15 mouse cellular contexts compared by ENCODE assay signal in genomic region chr9:106436566-106436965, GRCm38 (mm10). TPM values are rescaled to one million over a fixed set of nuclear protein-coding genes. Genes with fewer than 3 reads are reported as not detected.
DNase-seq lines count a peak whose midpoint lies in the region; ATAC-seq and TF ChIP-seq lines count a peak whose summit lies in the region.
"Had no signal": no experiment of that assay in that cellular context is flagged by ENCODE, and none has a peak within 500 bp of the region (broad histone marks: within the 10 kb centered on the region; RNA-seq: fewer than 3 reads in every experiment).

No protein-coding gene starts in this region.

- no peak overlapping the region for H3K4me3 ChIP-seq in forebrain, embryonic 11.5 days (ENCODE audit: low read depth, low read length)
- H3K4me3 ChIP-seq in forebrain, embryonic 12.5 days (replicated peaks) = no peak overlapping the region
- no peak overlapping the region for H3K4me3 ChIP-seq in liver, embryonic 11.5 days (ENCODE audit: low read depth, low read length)
- peak overlapping the region; percentile 80; the same call in 1 of the 2 replicates for H3K4me3 ChIP-seq in E14TG2a.4 (replicated peaks; ENCODE audit: low read length)
- H3K4me3 ChIP-seq in liver, embryonic 12.5 days = no peak overlapping the region
- H3K4me3 ChIP-seq: heart, embryonic 15.5 days had no signal

- 0 out of 2 replicates have a peak overlapping the region, but pooled peaks have one; percentile 8 for H3K4me2 ChIP-seq in forebrain, embryonic 11.5 days (ENCODE audit: low read depth, low read length, severe bottlenecking)
- no peak overlapping the region for H3K4me2 ChIP-seq in forebrain, embryonic 12.5 days
- peak overlapping the region; percentile 85; the same call in 1 of the 2 replicates for H3K4me2 ChIP-seq in liver, embryonic 11.5 days
- peak overlapping the region; percentile 90; the same call in 1 of the 2 replicates for H3K4me2 ChIP-seq in liver, embryonic 12.5 days

- H3K9me3 ChIP-seq in forebrain, embryonic 11.5 days (ENCODE audit: control insufficient read depth, low read length) = no peaks in the 10 kb centered on the region
- no peaks in the 10 kb centered on the region for H3K9me3 ChIP-seq in forebrain, embryonic 12.5 days
- H3K9me3 ChIP-seq in liver, embryonic 11.5 days (ENCODE audit: control insufficient read depth, low read length) = no peaks in the 10 kb centered on the region
- H3K9me3 ChIP-seq in E14TG2a.4 (ENCODE audit: low read length) = no peaks in the 10 kb centered on the region
- no peaks in the 10 kb centered on the region for H3K9me3 ChIP-seq in liver, embryonic 12.5 days (replicated peaks)
- H3K9me3 ChIP-seq: heart, embryonic 15.5 days had no signal

- H3K4me1 ChIP-seq in forebrain, embryonic 11.5 days (replicated peaks; ENCODE audit: control insufficient read depth, insufficient read depth, low read length) = peaks cover 9% of the 10 kb centered on the region; the same call in 1 of the 2 replicates
- H3K4me1 ChIP-seq in forebrain, embryonic 12.5 days = peaks cover 26% of the 10 kb centered on the region
- H3K4me1 ChIP-seq in liver, embryonic 11.5 days (replicated peaks; ENCODE audit: control insufficient read depth, insufficient read depth, low read length) = peaks cover 40% of the 10 kb centered on the region
- H3K4me1 ChIP-seq in E14TG2a.4 (replicated peaks; ENCODE audit: low read depth, low read length) = peaks cover 65% of the 10 kb centered on the region
- peaks cover 74% of the 10 kb centered on the region for H3K4me1 ChIP-seq in liver, embryonic 12.5 days

- H3K36me3 ChIP-seq in forebrain, embryonic 11.5 days (ENCODE audit: control insufficient read depth, insufficient read depth, low read length) = peaks cover 10% of the 10 kb centered on the region
- peaks cover 36% of the 10 kb centered on the region for H3K36me3 ChIP-seq in forebrain, embryonic 12.5 days (replicated peaks)
- H3K36me3 ChIP-seq in liver, embryonic 11.5 days (ENCODE audit: control insufficient read depth, insufficient read depth, low read length) = peaks cover 17% of the 10 kb centered on the region
- peaks cover 60% of the 10 kb centered on the region for H3K36me3 ChIP-seq in E14TG2a.4 (ENCODE audit: insufficient read depth, low read length)
- peaks cover 47% of the 10 kb centered on the region for H3K36me3 ChIP-seq in liver, embryonic 12.5 days

- no peaks in the 10 kb centered on the region for H3K27me3 ChIP-seq in forebrain, embryonic 11.5 days (ENCODE audit: control insufficient read depth, insufficient read depth, low read length)
- H3K27me3 ChIP-seq in forebrain, embryonic 12.5 days = no peaks in the 10 kb centered on the region
- no peaks in the 10 kb centered on the region for H3K27me3 ChIP-seq in liver, embryonic 11.5 days (replicated peaks; ENCODE audit: control insufficient read depth, insufficient read depth, low read length)
- H3K27me3 ChIP-seq in E14TG2a.4 (ENCODE audit: insufficient read depth, low read length) = peaks cover 6% of the 10 kb centered on the region
- H3K27me3 ChIP-seq in liver, embryonic 12.5 days (replicated peaks) = no peaks in the 10 kb centered on the region
- H3K27me3 ChIP-seq: heart, embryonic 15.5 days had no signal

- H3K9ac ChIP-seq in forebrain, embryonic 11.5 days (ENCODE audit: low read length) = no peak overlapping the region
- H3K9ac ChIP-seq in forebrain, embryonic 12.5 days = no peak overlapping the region
- no peak overlapping the region; the same call in 1 of the 2 replicates for H3K9ac ChIP-seq in liver, embryonic 11.5 days (ENCODE audit: low read depth, low read length)
- no peak overlapping the region for H3K9ac ChIP-seq in liver, embryonic 12.5 days
- H3K9ac ChIP-seq: heart, embryonic 15.5 days; lung, embryonic 14.5 days had no signal

- no peak overlapping the region for H3K27ac ChIP-seq in forebrain, embryonic 11.5 days (ENCODE audit: low read depth, low read length)
- no peak overlapping the region for H3K27ac ChIP-seq in forebrain, embryonic 12.5 days
- no peak overlapping the region for H3K27ac ChIP-seq in liver, embryonic 11.5 days (ENCODE audit: low read depth, low read length)
- no peak overlapping the region for H3K27ac ChIP-seq in liver, embryonic 12.5 days
- H3K27ac ChIP-seq: heart, embryonic 15.5 days; hindbrain, postnatal 0 days had no signal

- TF ChIP-seq CTCF in E14TG2a.4 (conservative IDR thresholded peaks at IDR 0.05; ENCODE audit: low read length) = no peak

- no peak for DNase-seq in forebrain, embryonic 11.5 days (ENCODE audit: low spot score)
- no peak for DNase-seq in liver, embryonic 11.5 days (ENCODE audit: low spot score)
- DNase-seq in liver = no peak
- DNase-seq in adrenal gland, postnatal 4 days (ENCODE audit: low spot score in 2 of 2) = no peak
- DNase-seq: B cell, adult 2 months; cerebellum, adult 11 months; kidney, postnatal 10 days; lung, embryonic 14.5 days had no signal

- 85% methylated on average over 9 of the region's 9 CpGs for WGBS in forebrain, embryonic 11.5 days
- WGBS in forebrain, embryonic 12.5 days = 86% methylated on average over 9 of the region's 9 CpGs
- 76% methylated on average over 9 of the region's 9 CpGs for WGBS in liver, embryonic 11.5 days
- 77% methylated on average over 9 of the region's 9 CpGs for WGBS in liver, embryonic 12.5 days (ENCODE audit: insufficient replicate concordance)

- no peak for ATAC-seq in forebrain, embryonic 11.5 days (replicated peaks; ENCODE audit: low FRiP score)
- ATAC-seq in forebrain, embryonic 12.5 days (ENCODE audit: low FRiP score) = no peak
- no peak for ATAC-seq in liver, embryonic 11.5 days (replicated peaks; ENCODE audit: low FRiP score)
- no peak for ATAC-seq in liver, embryonic 12.5 days
- no peak for ATAC-seq in monocyte, adult 5-6 weeks (replicated peaks; ENCODE audit: insufficient number of reproducible peaks, low FRiP score, low TSS enrichment, poor library complexity, severe bottlenecking)
- ATAC-seq: hindbrain, postnatal 0 days had no signal

RNA-seq across cellular contexts. Expression of gene Acy1, which starts 1.6 kb away (rescaled TPM):
- 39.5 and 43.4 TPM in 2 replicates for polyA plus RNA-seq in forebrain, embryonic 11.5 days (2014; fragmentation: Nextera tagmentation; extraction: Ambion mirVana)
- 38.0 and 42.6 TPM in 2 replicates for polyA plus RNA-seq in forebrain, embryonic 12.5 days (2016; fragmentation: Nextera tagmentation; extraction: Ambion mirVana)
- polyA plus RNA-seq in liver, embryonic 11.5 days (2014; fragmentation: Nextera tagmentation; extraction: Ambion mirVana) = 51.1 and 52.3 TPM in 2 replicates
- 34.0 and 35.2 TPM in 2 replicates for polyA plus RNA-seq in liver, embryonic 12.5 days (2016; fragmentation: Nextera tagmentation; extraction: Ambion mirVana)
- total RNA-seq in adrenal gland, postnatal 4 days (2021) = 10 to 100 TPM; 23.1 to 23.4 TPM
- 2.8 to 9.5 TPM (median 5.4 TPM) in 3 replicates for total RNA-seq in monocyte, adult 5-6 weeks (2017)

RNA-seq across cellular contexts. Expression of gene Rpl29, which starts 7.3 kb away (rescaled TPM):
- 879 and 889 TPM in 2 replicates for polyA plus RNA-seq in forebrain, embryonic 11.5 days (2014; fragmentation: Nextera tagmentation; extraction: Ambion mirVana)
- polyA plus RNA-seq in forebrain, embryonic 12.5 days (2016; fragmentation: Nextera tagmentation; extraction: Ambion mirVana) = 757 and 770 TPM in 2 replicates
- 1,192 and 1,256 TPM in 2 replicates for polyA plus RNA-seq in liver, embryonic 11.5 days (2014; fragmentation: Nextera tagmentation; extraction: Ambion mirVana)
- 870 and 914 TPM in 2 replicates for polyA plus RNA-seq in liver, embryonic 12.5 days (2016; fragmentation: Nextera tagmentation; extraction: Ambion mirVana)
- 100 to 1,000 TPM; 607 to 624 TPM for total RNA-seq in adrenal gland, postnatal 4 days (2021)
- 521 to 617 TPM (median 563 TPM) in 3 replicates for total RNA-seq in monocyte, adult 5-6 weeks (2017)

RNA-seq across cellular contexts. Expression of gene Abhd14b, which starts 10.7 kb away (rescaled TPM):
- polyA plus RNA-seq in forebrain, embryonic 11.5 days (2014; fragmentation: Nextera tagmentation; extraction: Ambion mirVana) = 4.6 and 4.7 TPM in 2 replicates
- 4.4 TPM in 2 replicates for polyA plus RNA-seq in forebrain, embryonic 12.5 days (2016; fragmentation: Nextera tagmentation; extraction: Ambion mirVana)
- polyA plus RNA-seq in liver, embryonic 11.5 days (2014; fragmentation: Nextera tagmentation; extraction: Ambion mirVana) = 19.5 and 19.7 TPM in 2 replicates
- 14.5 and 15.2 TPM in 2 replicates for polyA plus RNA-seq in liver, embryonic 12.5 days (2016; fragmentation: Nextera tagmentation; extraction: Ambion mirVana)
- total RNA-seq in adrenal gland, postnatal 4 days (2021) = 10 to 100 TPM; 43.5 to 44.1 TPM
- 2.7 to 3.3 TPM (median 3.2 TPM) in 3 replicates for total RNA-seq in monocyte, adult 5-6 weeks (2017)
- polyA plus RNA-seq: erythroblast, embryonic 14.5 days had no signal

RNA-seq across cellular contexts. Expression of gene Abhd14a, which starts 10.9 kb away (rescaled TPM):
- polyA plus RNA-seq in forebrain, embryonic 11.5 days (2014; fragmentation: Nextera tagmentation; extraction: Ambion mirVana) = 38.3 and 41.0 TPM in 2 replicates
- polyA plus RNA-seq in forebrain, embryonic 12.5 days (2016; fragmentation: Nextera tagmentation; extraction: Ambion mirVana) = 37.7 and 39.0 TPM in 2 replicates
- 53.6 and 54.0 TPM in 2 replicates for polyA plus RNA-seq in liver, embryonic 11.5 days (2014; fragmentation: Nextera tagmentation; extraction: Ambion mirVana)
- polyA plus RNA-seq in liver, embryonic 12.5 days (2016; fragmentation: Nextera tagmentation; extraction: Ambion mirVana) = 29.1 and 31.6 TPM in 2 replicates
- total RNA-seq in adrenal gland, postnatal 4 days (2021) = 10 to 100 TPM; 29.8 to 30.2 TPM
- total RNA-seq in monocyte, adult 5-6 weeks (2017) = 1.5 to 6.5 TPM in 2 of 3 replicates, not detected in the other

RNA-seq across cellular contexts. Expression of gene Pcbp4, which starts 16.5 kb away (rescaled TPM):
- polyA plus RNA-seq in forebrain, embryonic 11.5 days (2014; fragmentation: Nextera tagmentation; extraction: Ambion mirVana) = 300 and 309 TPM in 2 replicates
- polyA plus RNA-seq in forebrain, embryonic 12.5 days (2016; fragmentation: Nextera tagmentation; extraction: Ambion mirVana) = 299 and 311 TPM in 2 replicates
- polyA plus RNA-seq in liver, embryonic 11.5 days (2014; fragmentation: Nextera tagmentation; extraction: Ambion mirVana) = 62.4 and 63.2 TPM in 2 replicates
- polyA plus RNA-seq in liver, embryonic 12.5 days (2016; fragmentation: Nextera tagmentation; extraction: Ambion mirVana) = 27.3 and 30.9 TPM in 2 replicates
- 10 to 100 TPM; 59.5 to 63.8 TPM for total RNA-seq in adrenal gland, postnatal 4 days (2021)
- 1.2 to 9.7 TPM (median 2.7 TPM) in 3 replicates for total RNA-seq in monocyte, adult 5-6 weeks (2017)
